Mouse (Mus musculus): ENCODE results near the gene Vopp1. TPM values are rescaled to one million over a fixed set of nuclear protein-coding genes. Genes with fewer than 3 reads are reported as not detected.
A peak's percentile ranks its signal among the peaks of the same experiment; 100 is the strongest.
"Not testable (repeated sequence)": the region's sequence is repeated elsewhere in the genome, so short reads cannot be mapped to it uniquely, and the experiment has no call there.

Gene Vopp1
- total RNA-seq (2014; rRNA removed; ENCODE audit: low replicate concordance) (20.3 and 21.8 TPM in 2 replicates), polyA plus RNA-seq (2015; fragmentation: Nextera tagmentation; extraction: Ambion mirVana) (16.2 and 17.6 TPM in 2 replicates)

- H3K4me1 ChIP-seq (ENCODE audit: control insufficient read depth, insufficient read depth) = no peaks in the 10 kb centered on the region
- H3K4me3 ChIP-seq (ENCODE audit: low read depth, low read length) = peak within 1 kb of the TSS; percentile 64
- peak within 1 kb of the TSS; percentile 71 for H3K9ac ChIP-seq (replicated peaks; ENCODE audit: low read depth, low read length)
- DNase-seq (ENCODE audit: low spot score) (peak; percentile 80), ATAC-seq (ENCODE audit: insufficient read depth, low read depth) (peak; percentile 88)
- no peaks in the 10 kb centered on the region for H3K27me3 ChIP-seq (ENCODE audit: control insufficient read depth, insufficient read depth, low read length)
- peak within 1 kb of the TSS; percentile 68 for H3K4me2 ChIP-seq (ENCODE audit: low read depth, low read length)
- H3K9me3 ChIP-seq (replicated peaks; ENCODE audit: control insufficient read depth, low read length) = no peaks in the 10 kb centered on the region
- peak within 1 kb of the TSS; percentile 73 for H3K27ac ChIP-seq (ENCODE audit: low read depth)
- TF ChIP-seq CTCF (IDR thresholded peaks at IDR 0.05; ENCODE audit: low read depth) (0 out of 2 replicates have a peak, but pooled peaks have one; percentile 11), EP300 (IDR thresholded peaks at IDR 0.05; ENCODE audit: low read depth) (no peak)
- under 1% methylated on average over 78 of the region's 87 CpGs for WGBS
- H3K36me3 ChIP-seq (replicated peaks; ENCODE audit: control insufficient read depth, insufficient read depth, low read length) = no peaks in the 10 kb centered on the region
These were observed at the start of gene Vopp1 for GRCm38 (mm10) chr6:57824422-57825258. Gene Vopp1 (minus strand): TSS chr6:57825159.

- H3K4me2 ChIP-seq (ENCODE audit: low read depth, low read length) = no peak overlapping the region
- 43% methylated on average over 6 of the region's 6 CpGs for WGBS
- ATAC-seq (ENCODE audit: insufficient read depth, low read depth) (peak; percentile 41; the same call in 1 of the 2 replicates), DNase-seq (ENCODE audit: low spot score) (peak; percentile 50)
- TF ChIP-seq CTCF (IDR thresholded peaks at IDR 0.05; ENCODE audit: low read depth) (peak; percentile 85), EP300 (IDR thresholded peaks at IDR 0.05; ENCODE audit: low read depth) (no peak)
- H3K4me1 ChIP-seq (ENCODE audit: control insufficient read depth, insufficient read depth) = no peaks in the 10 kb centered on the region
- H3K27me3 ChIP-seq (ENCODE audit: control insufficient read depth, insufficient read depth, low read length) = no peaks in the 10 kb centered on the region
- no peaks in the 10 kb centered on the region for H3K36me3 ChIP-seq (replicated peaks; ENCODE audit: control insufficient read depth, insufficient read depth, low read length)
- H3K9me3 ChIP-seq (replicated peaks; ENCODE audit: control insufficient read depth, low read length) = no peaks in the 10 kb centered on the region
- no peak overlapping the region for H3K27ac ChIP-seq (ENCODE audit: low read depth)
- no peak overlapping the region for H3K4me3 ChIP-seq (ENCODE audit: low read depth, low read length)
- H3K9ac ChIP-seq (replicated peaks; ENCODE audit: low read depth, low read length) = no peak overlapping the region
These were observed 34.4 kb upstream of the Vopp1 start for GRCm38 (mm10) chr6:57859043-57860042.

GRCm38 (mm10) chr6:57851177-57851576 is 26.2 kb upstream of the Vopp1 start:
- H3K9me3 ChIP-seq (replicated peaks; ENCODE audit: control insufficient read depth, low read length); H3K4me2 ChIP-seq (ENCODE audit: low read depth, low read length); H3K36me3 ChIP-seq (replicated peaks; ENCODE audit: control insufficient read depth, insufficient read depth, low read length); H3K27ac ChIP-seq (ENCODE audit: low read depth); H3K27me3 ChIP-seq (ENCODE audit: control insufficient read depth, insufficient read depth, low read length); H3K9ac ChIP-seq (replicated peaks; ENCODE audit: low read depth, low read length); H3K4me3 ChIP-seq (ENCODE audit: low read depth, low read length); DNase-seq (ENCODE audit: low spot score); ATAC-seq (ENCODE audit: insufficient read depth, low read depth); H3K4me1 ChIP-seq (ENCODE audit: control insufficient read depth, insufficient read depth): not testable (repeated sequence)
- 85% methylated on average over 5 of the region's 5 CpGs for WGBS

- Histone ChIP-seq H3K36me3 (replicated peaks; ENCODE audit: control insufficient read depth, insufficient read depth, low read length) (no peaks in the 10 kb centered on the region), H3K9me3 (replicated peaks; ENCODE audit: control insufficient read depth, low read length) (no peaks in the 10 kb centered on the region), H3K4me1 (ENCODE audit: control insufficient read depth, insufficient read depth) (no peaks in the 10 kb centered on the region), H3K9ac (replicated peaks; ENCODE audit: low read depth, low read length) (no peak within 1 kb of the TSS), H3K27me3 (ENCODE audit: control insufficient read depth, insufficient read depth, low read length) (no peaks in the 10 kb centered on the region), H3K4me2 (ENCODE audit: low read depth, low read length) (no peak within 1 kb of the TSS), H3K4me3 (ENCODE audit: low read depth, low read length) (no peak within 1 kb of the TSS), H3K27ac (ENCODE audit: low read depth) (no peak within 1 kb of the TSS)
- no peak for ATAC-seq (ENCODE audit: insufficient read depth, low read depth)
- WGBS = 58% methylated on average over 1 of the region's 1 CpGs
- no peak for TF ChIP-seq EP300 (IDR thresholded peaks at IDR 0.05; ENCODE audit: low read depth)
- TF ChIP-seq CTCF (IDR thresholded peaks at IDR 0.05; ENCODE audit: low read depth) = no peak
- DNase-seq (ENCODE audit: low spot score) = no peak
These were observed 25.3 kb upstream of the Vopp1 start, which contains the start of gene Vmn1r21 for GRCm38 (mm10) chr6:57850286-57850685. Gene Vmn1r21 (minus strand): TSS chr6:57850343.

GRCm38 (mm10) chr6:57839693-57840408 is 14.9 kb upstream of the Vopp1 start:
- TF ChIP-seq CTCF (IDR thresholded peaks at IDR 0.05; ENCODE audit: low read depth) = no peak
- no peak for TF ChIP-seq EP300 (IDR thresholded peaks at IDR 0.05; ENCODE audit: low read depth)
- WGBS = 60% methylated on average over 2 of the region's 2 CpGs
- no peak for DNase-seq (ENCODE audit: low spot score)
- H3K4me1 ChIP-seq (ENCODE audit: control insufficient read depth, insufficient read depth) = no peaks in the 10 kb centered on the region
- no peak for ATAC-seq (ENCODE audit: insufficient read depth, low read depth)
- no peaks in the 10 kb centered on the region for H3K9me3 ChIP-seq (replicated peaks; ENCODE audit: control insufficient read depth, low read length)
- H3K4me2 ChIP-seq (ENCODE audit: low read depth, low read length) = no peak overlapping the region
- no peak overlapping the region for H3K9ac ChIP-seq (replicated peaks; ENCODE audit: low read depth, low read length)
- no peaks in the 10 kb centered on the region for H3K36me3 ChIP-seq (replicated peaks; ENCODE audit: control insufficient read depth, insufficient read depth, low read length)
- no peaks in the 10 kb centered on the region for H3K27me3 ChIP-seq (ENCODE audit: control insufficient read depth, insufficient read depth, low read length)
- H3K27ac ChIP-seq (ENCODE audit: low read depth) = no peak overlapping the region
- H3K4me3 ChIP-seq (ENCODE audit: low read depth, low read length) = no peak overlapping the region

Measured in heart, postnatal 0 days (tissue).